Mouse (Mus musculus) neutrophil, adult 5-6 weeks (primary cell): ENCODE measurements around the gene Dlec1. TPM values are rescaled to one million over a fixed set of nuclear protein-coding genes. Genes with fewer than 3 reads are reported as not detected.

Experiments used
- ATAC-seq: fragments of 151-379, 151-347 bp; 2 replicates; pipeline ENCODE4 v1.8.0; 2017; ENCODE audit warnings: mild to moderate bottlenecking, moderate TSS enrichment; ENCODE audit not compliant: insufficient number of reproducible peaks, poor library complexity, low FRiP score, severe bottlenecking; ENCODE audit errors: extremely low read depth
- total RNA-seq: library from RNA; stranded (forward); fragments of 200-1000 nt; gene quantifications from 2 replicates; pipeline ENCODE4 v1.2.3, GENCODE M21; 2017

Gene Dlec1
- total RNA-seq, 1 experiment from 2014 or later = not detected

- no peak for ATAC-seq
Measured at GRCm38 (mm10) chr9:119122596-119123369, 20.5 kb downstream of the Dlec1 start.

DNA sequence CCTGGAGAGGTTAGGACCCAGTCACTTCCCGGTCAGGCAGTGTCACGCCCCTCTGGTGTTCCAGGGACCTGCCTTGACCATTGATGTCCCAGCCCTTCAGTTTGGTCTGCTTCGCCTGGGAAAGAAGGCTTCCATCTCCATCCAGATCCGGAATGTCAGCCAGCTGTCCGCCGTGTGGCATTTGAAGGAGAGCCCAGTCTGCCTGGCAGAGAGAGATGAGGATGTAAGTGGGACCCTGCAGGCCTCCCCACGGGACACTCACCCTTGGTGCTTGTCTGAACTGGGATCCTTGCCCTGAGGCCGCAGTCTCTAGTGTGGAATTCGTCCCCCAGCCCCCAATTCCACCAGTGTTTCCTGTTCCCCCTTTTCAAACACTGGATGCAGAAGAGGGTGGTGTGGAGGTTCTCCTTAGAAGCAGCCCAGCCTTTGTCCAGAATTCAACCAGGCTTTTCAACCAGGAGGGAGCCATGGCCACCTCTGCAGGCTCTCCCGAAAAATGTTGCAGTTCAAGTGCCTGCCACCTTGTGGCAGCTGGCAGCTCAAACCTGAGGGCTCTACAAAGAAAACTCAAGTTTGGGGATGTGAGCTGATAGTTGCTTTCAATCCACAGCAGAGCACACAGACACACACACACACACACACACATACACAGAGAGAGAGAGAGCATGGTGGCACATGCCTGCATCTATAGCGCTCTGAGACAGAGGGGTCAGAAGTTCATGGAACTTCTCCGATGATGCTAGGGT, 26.3 kb downstream of the Dlec1 start:
- ATAC-seq = no peak

- ATAC-seq = no peak
Measured at GRCm38 (mm10) chr9:119130692-119131091, 28.4 kb downstream of the Dlec1 start.

DNA sequence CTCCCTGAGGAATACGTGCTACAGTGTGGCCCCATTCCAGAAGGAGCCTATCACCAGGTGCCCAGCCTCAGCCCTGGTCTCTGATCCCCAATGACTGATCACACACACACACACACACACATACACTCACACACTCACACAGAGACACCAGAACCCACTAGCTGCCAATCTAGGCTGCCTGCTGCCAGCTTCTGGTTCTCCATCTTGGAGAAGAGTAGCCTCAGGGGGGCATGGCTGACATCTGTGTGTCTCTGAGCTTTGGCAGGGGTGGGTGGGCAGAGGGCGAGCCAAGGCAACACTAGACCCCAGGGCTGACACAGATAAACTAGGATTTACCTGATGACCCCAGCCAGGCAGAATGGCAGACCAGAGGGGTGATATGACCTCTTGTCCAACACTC, 36.6 kb downstream of the Dlec1 start:
- no peak for ATAC-seq

DNA sequence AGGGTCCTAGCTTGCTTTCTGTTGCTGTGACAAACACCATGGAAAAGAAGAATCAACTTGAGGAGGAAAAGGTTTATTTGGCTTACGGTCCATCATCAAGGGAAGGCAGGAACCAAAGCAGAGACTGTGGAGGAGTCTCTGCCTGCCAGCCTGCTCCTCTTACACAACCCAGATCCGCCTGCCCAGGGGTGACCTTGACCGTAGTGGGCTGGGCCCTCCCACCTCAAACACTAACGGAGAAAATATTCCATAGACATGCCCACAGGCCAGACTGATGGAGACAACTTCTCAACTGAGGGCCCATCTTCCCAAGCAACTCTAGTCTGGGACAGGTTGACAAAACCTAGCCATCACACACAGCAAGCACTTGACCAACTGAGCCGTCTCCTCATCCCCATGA, 39.8 kb downstream of the Dlec1 start:
- no peak for ATAC-seq

GRCm38 (mm10) chr9:119143372-119143771, 41.1 kb downstream of the Dlec1 start:
- ATAC-seq = no peak

- no peak for ATAC-seq
Measured at GRCm38 (mm10) chr9:119144696-119145095, 42.4 kb downstream of the Dlec1 start.

DNA sequence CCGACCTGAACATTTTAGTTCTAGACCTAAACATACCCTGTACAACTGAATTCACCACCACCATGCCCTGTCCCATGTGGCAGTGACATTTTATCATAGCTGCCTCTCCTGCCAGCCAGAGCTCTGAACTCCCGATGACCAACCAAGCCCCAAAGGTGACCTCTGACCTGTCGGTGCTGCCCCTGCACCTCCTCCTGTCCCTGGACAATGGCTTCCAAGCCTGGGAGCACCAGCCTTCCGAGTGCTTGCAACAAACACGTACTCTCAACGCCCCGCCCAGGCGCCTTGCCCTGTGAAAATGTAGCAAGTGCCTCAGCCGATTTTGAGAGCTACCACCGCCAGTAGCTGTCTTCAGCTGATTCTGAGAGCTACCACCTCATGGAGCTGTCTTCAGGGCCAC, 42.9 kb downstream of the Dlec1 start:
- ATAC-seq = no peak

DNA sequence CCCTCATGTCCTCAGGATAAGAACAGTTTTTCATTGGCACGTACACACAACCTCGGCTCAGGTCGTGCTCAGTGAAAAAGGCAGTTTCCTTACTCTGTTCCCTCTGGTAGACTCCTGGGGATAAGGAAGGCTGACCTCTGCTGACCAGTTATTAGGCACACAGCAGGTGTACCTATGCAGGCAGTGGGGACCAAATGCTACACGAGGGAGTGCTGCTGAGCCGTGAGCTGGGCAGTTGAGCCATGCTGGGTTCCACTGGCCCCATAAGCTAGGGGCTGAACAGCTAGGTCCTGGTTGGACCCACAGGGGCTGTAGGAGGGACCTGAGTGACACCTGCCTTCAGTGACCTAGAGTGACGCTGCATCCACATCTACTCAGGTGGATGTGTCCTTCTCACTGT, 43.4 kb downstream of the Dlec1 start:
- ATAC-seq = no peak

DNA sequence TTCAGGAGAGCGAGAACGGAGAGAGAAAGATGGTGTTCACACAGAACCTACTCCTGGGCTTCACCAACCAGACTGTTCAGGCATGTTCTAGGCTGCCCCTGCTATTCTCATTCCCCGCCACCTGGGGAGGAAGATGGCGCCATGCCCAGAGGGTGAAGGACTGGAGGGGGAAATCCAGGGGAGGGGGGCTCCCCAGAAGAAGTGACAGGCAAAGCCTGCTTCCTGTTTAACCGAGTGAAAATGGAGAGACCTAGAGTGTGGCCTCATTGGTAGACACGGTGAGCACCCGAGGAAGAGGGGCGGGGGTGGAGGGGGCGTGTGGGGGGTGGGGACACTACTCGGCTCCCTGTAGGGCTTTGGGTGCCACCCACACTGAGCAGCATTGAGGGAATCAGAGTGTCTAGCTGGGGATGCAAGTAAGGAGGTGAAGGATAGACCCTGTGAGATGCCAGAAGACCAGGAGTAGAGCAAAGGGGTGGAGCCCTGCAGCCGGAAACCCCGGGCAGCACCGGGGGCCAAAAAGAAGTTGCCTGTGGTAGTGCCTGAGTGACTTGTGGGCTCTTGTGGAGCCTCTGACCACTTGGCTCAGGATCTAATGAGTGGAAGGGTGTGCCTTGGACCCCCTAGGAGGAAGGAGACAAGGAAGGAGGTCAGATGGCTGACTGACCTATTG, 44.0 kb downstream of the Dlec1 start:
- no peak for ATAC-seq

GRCm38 (mm10) chr9:119149601-119150000, 47.3 kb downstream of the Dlec1 start:
- ATAC-seq = no peak

DNA sequence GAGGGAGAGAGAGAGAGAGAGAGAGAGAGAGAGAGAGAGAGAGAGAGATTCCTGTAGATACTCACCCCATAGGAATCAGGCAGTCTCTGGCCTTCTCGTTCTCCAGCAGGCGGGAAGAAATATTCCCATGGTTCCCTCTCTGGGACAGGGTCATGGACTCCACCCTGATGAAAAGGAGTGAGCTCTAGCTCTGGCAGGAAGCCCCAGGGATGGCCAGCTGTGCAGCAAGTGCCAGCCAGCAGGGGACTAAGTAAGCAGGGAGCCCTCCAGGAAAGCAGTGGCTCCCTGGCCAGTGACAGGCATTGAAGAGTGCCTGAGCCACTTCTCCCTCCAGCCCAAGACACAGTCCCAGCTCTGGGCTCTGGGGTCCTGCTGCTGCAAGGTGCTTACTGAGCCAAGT, 49.5 kb downstream of the Dlec1 start:
- no peak for ATAC-seq

DNA sequence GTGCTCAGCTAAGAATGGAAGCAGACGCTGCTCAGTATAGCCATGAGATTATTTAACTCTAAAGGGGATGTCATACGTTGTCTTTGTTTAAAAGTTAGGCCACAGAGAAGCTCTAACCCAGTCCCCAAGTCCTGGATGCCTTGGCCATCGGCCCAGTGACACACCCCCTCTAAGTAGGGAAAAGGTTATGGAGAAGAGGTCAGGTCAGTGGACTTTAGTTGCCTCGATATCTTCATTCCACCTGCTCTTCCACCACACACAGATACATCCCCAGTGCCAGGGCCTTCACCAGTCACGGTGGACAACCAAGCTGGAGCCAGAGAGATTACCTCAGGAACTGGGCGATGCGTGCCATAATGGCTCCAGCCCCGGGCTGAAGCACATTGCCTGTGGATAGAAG, 53.1 kb downstream of the Dlec1 start:
- no peak for ATAC-seq

GRCm38 (mm10) chr9:119155826-119156225, 53.5 kb downstream of the Dlec1 start:
- no peak for ATAC-seq

DNA sequence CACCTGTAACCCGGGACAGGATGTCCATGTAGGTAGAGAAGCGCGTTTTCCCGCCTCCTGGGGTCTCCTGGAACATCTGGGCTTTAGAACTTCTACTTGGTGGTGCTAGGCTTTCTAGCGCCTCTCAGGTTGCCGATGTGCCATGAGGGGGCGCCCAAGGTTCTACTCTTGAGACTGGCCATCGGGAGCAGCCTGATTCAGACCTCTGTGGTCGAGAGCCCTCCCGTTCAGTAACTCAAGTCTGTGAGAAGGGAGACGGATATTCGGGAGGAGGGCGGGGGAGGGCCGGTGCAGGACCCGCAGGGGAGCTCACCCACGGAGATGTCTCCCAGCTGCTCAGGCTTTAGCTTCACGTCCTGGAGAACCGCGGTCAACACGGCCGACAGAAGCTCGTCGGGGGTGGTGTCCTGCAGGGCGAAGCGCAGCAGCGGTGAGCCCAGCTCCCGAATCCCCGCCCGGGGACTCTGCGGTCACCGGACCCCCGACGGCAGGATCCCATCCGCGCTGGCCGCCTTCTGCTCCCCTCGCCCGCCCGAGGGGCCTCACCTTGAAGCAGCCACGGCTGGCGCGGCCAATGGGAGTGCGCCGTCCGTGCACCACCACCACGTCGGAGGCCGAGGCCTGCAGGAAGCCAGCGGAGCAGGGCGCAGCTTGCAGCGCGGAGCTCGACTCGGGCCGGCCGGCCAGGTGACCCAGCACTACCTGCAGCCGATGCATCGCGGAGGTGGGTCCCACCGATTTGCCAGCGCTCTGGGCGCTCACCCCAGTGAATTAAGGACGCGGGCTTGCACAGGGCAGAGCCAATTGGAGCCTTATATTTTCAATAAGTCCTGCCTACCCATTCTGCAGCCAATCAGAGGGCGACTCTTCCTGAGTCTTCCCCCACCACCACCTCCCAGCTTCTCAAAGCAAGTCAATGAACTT, 54.3 kb downstream of the Dlec1 start, which contains the start of gene Acaa1b:
TSS of gene Acaa1b (minus strand) at position 816 of the 924 bp plus-strand sequence.
- ATAC-seq = no peak

- no peak for ATAC-seq
Measured at GRCm38 (mm10) chr9:119158861-119159260, 56.6 kb downstream of the Dlec1 start, which contains the start of gene Gm47289. Gene Gm47289, plus strand, starts transcription at chr9:119159161.

- ATAC-seq = no peak
Measured at GRCm38 (mm10) chr9:119160689-119161088, 58.4 kb downstream of the Dlec1 start.

- ATAC-seq = no peak
Measured at GRCm38 (mm10) chr9:119164743-119165142, 62.5 kb downstream of the Dlec1 start.

GRCm38 (mm10) chr9:119165548-119165947, 63.3 kb downstream of the Dlec1 start:
- ATAC-seq = no peak
